20 mouse cellular contexts compared by ENCODE assay signal in the genomic region with DNA sequence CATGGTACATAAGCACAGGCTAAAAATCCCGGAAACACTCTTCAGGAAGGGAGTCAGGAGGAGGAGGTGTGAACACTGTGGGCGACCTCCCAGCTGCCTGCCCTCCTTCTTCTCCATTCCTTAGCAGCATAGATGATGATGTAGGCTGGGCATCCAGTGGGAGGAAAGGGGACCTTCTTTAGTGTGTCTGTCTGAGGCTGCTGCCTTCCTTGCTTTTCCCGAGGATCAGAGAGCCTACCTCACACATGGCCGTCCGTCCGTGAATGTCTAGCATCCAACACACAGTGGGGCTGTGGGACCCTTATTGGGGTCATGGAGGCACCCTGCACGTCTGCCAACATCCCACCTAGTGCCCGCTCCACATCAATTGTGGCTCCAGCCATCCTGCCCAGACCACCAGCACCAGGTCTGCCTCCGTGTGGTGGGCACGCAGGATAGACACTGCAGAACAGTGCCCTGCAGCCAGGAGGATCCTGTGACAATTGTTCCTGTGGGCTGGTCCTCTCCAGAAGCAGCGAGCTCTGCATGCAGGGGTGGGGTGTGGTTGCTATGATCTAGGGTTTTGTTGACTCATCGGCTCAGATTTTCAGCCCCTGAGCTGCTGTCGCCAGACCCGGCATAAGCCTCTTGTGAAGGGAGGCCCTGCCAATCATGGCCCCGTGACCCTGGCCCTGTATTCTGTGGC.
A peak's percentile ranks its signal among the peaks of the same experiment; 100 is the strongest.
DNase-seq lines count a peak whose midpoint lies in the region; ATAC-seq and TF ChIP-seq lines count a peak whose summit lies in the region.
"Had no signal": no experiment of that assay in that cellular context is flagged by ENCODE, and none has a peak within 500 bp of the region (broad histone marks: within the 10 kb centered on the region; RNA-seq: fewer than 3 reads in every experiment).

No protein-coding gene starts in this region.

- no peaks in the 10 kb centered on the region for H3K9me3 ChIP-seq in kidney, embryonic 14.5 days (ENCODE audit: control insufficient read depth, low read length)
- H3K9me3 ChIP-seq in kidney, embryonic 15.5 days (replicated peaks) = no peaks in the 10 kb centered on the region
- H3K9me3 ChIP-seq in forebrain, postnatal 0 days (ENCODE audit: low read length) = no peaks in the 10 kb centered on the region
- H3K9me3 ChIP-seq: limb, embryonic 15.5 days; neural tube, embryonic 13.5 days had no signal

- WGBS in kidney, embryonic 14.5 days = 62% methylated on average over 15 of the region's 15 CpGs
- WGBS in kidney, embryonic 15.5 days = 62% methylated on average over 15 of the region's 15 CpGs
- 48% methylated on average over 15 of the region's 15 CpGs for WGBS in olfactory bulb, adult 2 months
- WGBS in forebrain, postnatal 0 days = 72% methylated on average over 15 of the region's 15 CpGs

- no peaks in the 10 kb centered on the region for H3K36me3 ChIP-seq in kidney, embryonic 14.5 days (ENCODE audit: control insufficient read depth, insufficient read depth, low read length)
- H3K36me3 ChIP-seq in kidney, embryonic 15.5 days = no peaks in the 10 kb centered on the region
- H3K36me3 ChIP-seq in forebrain, postnatal 0 days (ENCODE audit: insufficient read depth) = no peaks in the 10 kb centered on the region
- H3K36me3 ChIP-seq: limb, embryonic 15.5 days; neural tube, embryonic 13.5 days had no signal

- peak; percentile 25; the same call in 1 of the 2 replicates for ATAC-seq in kidney, embryonic 14.5 days (ENCODE audit: low FRiP score, low TSS enrichment)
- ATAC-seq in kidney, embryonic 15.5 days (replicated peaks; ENCODE audit: low FRiP score) = no peak
- ATAC-seq in forebrain, postnatal 0 days = no peak
- ATAC-seq: hindbrain, embryonic 16.5 days; Patski had no signal

- no peak overlapping the region for H3K9ac ChIP-seq in kidney, embryonic 14.5 days (ENCODE audit: low read depth, low read length)
- no peak overlapping the region for H3K9ac ChIP-seq in kidney, embryonic 15.5 days
- no peak overlapping the region for H3K9ac ChIP-seq in forebrain, postnatal 0 days
- H3K9ac ChIP-seq: limb, embryonic 15.5 days; neural tube, embryonic 13.5 days had no signal

- H3K4me2 ChIP-seq in kidney, embryonic 14.5 days (replicated peaks; ENCODE audit: low read depth, low read length) = no peak overlapping the region
- no peak overlapping the region for H3K4me2 ChIP-seq in kidney, embryonic 15.5 days
- no peak overlapping the region for H3K4me2 ChIP-seq in forebrain, postnatal 0 days (ENCODE audit: low read depth)
- H3K4me2 ChIP-seq: limb, embryonic 15.5 days; neural tube, embryonic 13.5 days had no signal

- H3K27ac ChIP-seq in kidney, embryonic 14.5 days (ENCODE audit: low read depth, low read length) = no peak overlapping the region
- no peak overlapping the region for H3K27ac ChIP-seq in kidney, embryonic 15.5 days
- peak overlapping the region; percentile 49 for H3K27ac ChIP-seq in olfactory bulb, adult 2 months (ENCODE audit: insufficient read depth, low read depth, low read length)
- H3K27ac ChIP-seq in forebrain, postnatal 0 days (ENCODE audit: low read depth, low read length) = no peak overlapping the region
- H3K27ac ChIP-seq: limb, embryonic 15.5 days; neural tube, embryonic 13.5 days had no signal

- DNase-seq in 3T3-L1 (ENCODE audit: low read depth, low spot score) = peak; percentile 38
- peak; percentile 36 to 49 for DNase-seq in frontal cortex, postnatal 25 days (ENCODE audit: low spot score in 2 of 2)
- DNase-seq in cerebellum, adult 8-10 months = no peak
- no peak for DNase-seq in forebrain, postnatal 0 days
- DNase-seq in gastrocnemius, postnatal 4 days (ENCODE audit: low spot score in 2 of 2) = no peak
- DNase-seq: adrenal gland, adult 8-10 months; gastrocnemius, postnatal 14 days; kidney, postnatal 10 days; lung, postnatal 10 days; midbrain, embryonic 14.5 days; spleen, adult 18-20 months; thymus, adult 18-20 months had no signal

- TF ChIP-seq CTCF in olfactory bulb, adult 2 months (IDR thresholded peaks at IDR 0.05; ENCODE audit: insufficient read depth, low read depth, low read length) = peak; percentile 16; the same call in 1 of the 2 replicates
- no peak; the same call in 1 of the 2 replicates for TF ChIP-seq CTCF in forebrain, postnatal 0 days (IDR thresholded peaks at IDR 0.05; ENCODE audit: low read depth)

- H3K27me3 ChIP-seq in kidney, embryonic 14.5 days (ENCODE audit: control insufficient read depth, insufficient read depth, low read length) = no peaks in the 10 kb centered on the region
- H3K27me3 ChIP-seq in kidney, embryonic 15.5 days = no peaks in the 10 kb centered on the region
- H3K27me3 ChIP-seq in forebrain, postnatal 0 days (ENCODE audit: insufficient read depth, low read length) = no peaks in the 10 kb centered on the region
- H3K27me3 ChIP-seq: neural tube, embryonic 13.5 days; Patski had no signal

- TF ChIP-seq POLR2A in olfactory bulb, adult 2 months (IDR thresholded peaks at IDR 0.05; ENCODE audit: insufficient read depth, low read depth, low read length) = no peak

- no peak overlapping the region for H3K4me3 ChIP-seq in kidney, embryonic 14.5 days (ENCODE audit: low read length)
- no peak overlapping the region for H3K4me3 ChIP-seq in kidney, embryonic 15.5 days (replicated peaks)
- no peak overlapping the region for H3K4me3 ChIP-seq in olfactory bulb, adult 2 months (ENCODE audit: insufficient read depth, low read depth, low read length)
- H3K4me3 ChIP-seq in forebrain, postnatal 0 days (ENCODE audit: low read depth, low read length) = no peak overlapping the region
- H3K4me3 ChIP-seq: erythroblast, embryonic 14.5 days; limb, embryonic 15.5 days; neural tube, embryonic 13.5 days had no signal

- H3K4me1 ChIP-seq in kidney, embryonic 14.5 days (ENCODE audit: control insufficient read depth, insufficient read depth, low read length) = peaks cover 7% of the 10 kb centered on the region; the same call in 1 of the 2 replicates
- peaks cover 22% of the 10 kb centered on the region for H3K4me1 ChIP-seq in kidney, embryonic 15.5 days
- H3K4me1 ChIP-seq in olfactory bulb, adult 2 months (ENCODE audit: control insufficient read depth, insufficient read depth, low read length) = peaks cover 27% of the 10 kb centered on the region
- no peaks in the 10 kb centered on the region for H3K4me1 ChIP-seq in forebrain, postnatal 0 days (ENCODE audit: insufficient read depth)
- H3K4me1 ChIP-seq: neural tube, embryonic 13.5 days had no signal

Comparison
In these comparisons a context has a peak if more than half of its experiments do, and no peak if none do; other contexts are left out.
1. DNase-seq: peak in 3T3-L1 (single experiment) and frontal cortex, postnatal 25 days (2 of 2); none in cerebellum, adult 8-10 months (single experiment), forebrain, postnatal 0 days (single experiment) and gastrocnemius, postnatal 4 days (0 of 2).